Mouse (Mus musculus): ENCODE data around the gene Chchd1.

Chchd1 gene

GRCm38 (mm10) chr14:20702741-20703381 lies at the start of gene Chchd1:
Gene Chchd1, plus strand, starts transcription at chr14:20703006.
- WGBS: under 1% methylated on average over 61 of the region's 61 CpGs

GRCm38 (mm10) chr14:20654690-20655421 lies 48.0 kb upstream of the Chchd1 start:
- 79% methylated on average over 9 of the region's 9 CpGs for WGBS

GRCm38 (mm10) chr14:20655731-20656130 lies 47.1 kb upstream of the Chchd1 start:
- 77% methylated on average over 9 of the region's 9 CpGs for WGBS

- 55% methylated on average over 11 of the region's 11 CpGs for WGBS
These were observed 46.4 kb upstream of the Chchd1 start, which contains the start of gene Myoz1 for GRCm38 (mm10) chr14:20656361-20656760. Gene Myoz1, minus strand, starts transcription at chr14:20656540.

GRCm38 (mm10) chr14:20658902-20659301 lies 43.9 kb upstream of the Chchd1 start:
- 91% methylated on average over 6 of the region's 6 CpGs for WGBS

- WGBS: 99% methylated on average over 7 of the region's 7 CpGs
These were observed 43.1 kb upstream of the Chchd1 start for GRCm38 (mm10) chr14:20659687-20660086.

GRCm38 (mm10) chr14:20660827-20661660 lies 41.8 kb upstream of the Chchd1 start:
- under 1% methylated on average over 52 of the region's 52 CpGs for WGBS

GRCm38 (mm10) chr14:20661661-20662331 lies 41.0 kb upstream of the Chchd1 start:
- 13% methylated on average over 19 of the region's 19 CpGs for WGBS

GRCm38 (mm10) chr14:20662740-20663139 lies 40.1 kb upstream of the Chchd1 start:
- 91% methylated on average over 3 of the region's 3 CpGs for WGBS

GRCm38 (mm10) chr14:20663601-20664000 lies 39.2 kb upstream of the Chchd1 start:
- WGBS: 68% methylated on average over 2 of the region's 2 CpGs

GRCm38 (mm10) chr14:20664436-20664835 lies 38.4 kb upstream of the Chchd1 start:
- WGBS: 27% methylated on average over 3 of the region's 3 CpGs

- WGBS: 86% methylated on average over 1 of the region's 1 CpGs
These were observed 35.3 kb upstream of the Chchd1 start for GRCm38 (mm10) chr14:20667469-20667868.

GRCm38 (mm10) chr14:20668154-20668810 lies 34.5 kb upstream of the Chchd1 start, which contains the start of gene Synpo2l:
Gene Synpo2l, minus strand, starts transcription at chr14:20668354.
- WGBS: 76% methylated on average over 8 of the region's 8 CpGs

GRCm38 (mm10) chr14:20672990-20673389 lies 29.8 kb upstream of the Chchd1 start:
- WGBS: 94% methylated on average over 2 of the region's 2 CpGs

- 6% methylated on average over 13 of the region's 13 CpGs for WGBS
These were observed 29.1 kb upstream of the Chchd1 start for GRCm38 (mm10) chr14:20673735-20674063.

- WGBS: under 1% methylated on average over 43 of the region's 43 CpGs
These were observed 28.6 kb upstream of the Chchd1 start, which contains the start of gene Sec24c for GRCm38 (mm10) chr14:20674064-20674833. Gene Sec24c, plus strand, starts transcription at chr14:20674308.

- 92% methylated on average over 4 of the region's 4 CpGs for WGBS
These were observed 24.9 kb upstream of the Chchd1 start for GRCm38 (mm10) chr14:20677906-20678305.

- WGBS: 85% methylated on average over 2 of the region's 2 CpGs
These were observed 21.1 kb upstream of the Chchd1 start for GRCm38 (mm10) chr14:20681742-20682141.

- WGBS: 64% methylated on average over 3 of the region's 3 CpGs
These were observed 20.3 kb upstream of the Chchd1 start for GRCm38 (mm10) chr14:20682498-20682897.

GRCm38 (mm10) chr14:20686576-20686975 lies 16.2 kb upstream of the Chchd1 start:
- WGBS: 50% methylated on average over 3 of the region's 3 CpGs
